Comparison of ENCODE assay signal across 13 mouse cellular contexts in the genomic region with DNA sequence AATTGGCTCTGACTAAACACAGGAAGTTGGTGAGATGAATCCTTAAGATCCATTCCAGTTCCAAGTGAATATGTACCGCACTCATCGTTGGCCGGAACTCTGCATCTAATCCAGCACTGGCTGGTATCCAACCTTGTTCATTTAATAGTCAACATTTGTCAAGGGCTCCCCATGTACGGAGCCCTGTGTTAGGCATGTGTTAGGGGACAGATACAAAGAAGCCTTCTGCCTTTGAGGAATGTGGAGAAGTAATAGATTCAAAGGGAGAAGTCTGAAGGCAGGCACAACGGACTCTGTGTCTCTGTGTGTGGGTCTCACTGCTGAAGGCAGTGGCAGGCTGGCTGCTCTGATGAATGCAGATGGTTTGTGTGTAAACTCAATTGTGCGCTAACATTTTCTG.
DNase-seq lines count a peak whose midpoint lies in the region; ATAC-seq and TF ChIP-seq lines count a peak whose summit lies in the region.
"Had no signal": no experiment of that assay in that cellular context is flagged by ENCODE, and none has a peak within 500 bp of the region (broad histone marks: within the 10 kb centered on the region; RNA-seq: fewer than 3 reads in every experiment).

No protein-coding gene starts in this region.

- H3K36me3 ChIP-seq in forebrain, embryonic 13.5 days (ENCODE audit: poor library complexity, severe bottlenecking), result no peaks in the 10 kb centered on the region
- H3K36me3 ChIP-seq in forebrain, embryonic 10.5 days (replicated peaks), result no peaks in the 10 kb centered on the region
- no peaks in the 10 kb centered on the region for H3K36me3 ChIP-seq in lung, embryonic 14.5 days (ENCODE audit: insufficient read depth)
- no peaks in the 10 kb centered on the region for H3K36me3 ChIP-seq in forebrain, embryonic 15.5 days

- intact Hi-C loops in left cerebral cortex, postnatal 4 days (cut with DNase I), result no loop called here

- no peaks in the 10 kb centered on the region for H3K9me3 ChIP-seq in forebrain, embryonic 13.5 days (replicated peaks)
- H3K9me3 ChIP-seq in forebrain, embryonic 10.5 days, result peaks cover 5% of the 10 kb centered on the region; the same call in 1 of the 2 replicates
- no peaks in the 10 kb centered on the region for H3K9me3 ChIP-seq in lung, embryonic 14.5 days (ENCODE audit: low read depth, low read length)
- H3K9me3 ChIP-seq in forebrain, embryonic 15.5 days, result no peaks in the 10 kb centered on the region

- no peak for DNase-seq in forebrain, embryonic 10.5 days (ENCODE audit: extremely low spot score, low spot score)
- DNase-seq in lung, embryonic 14.5 days, result peak; percentile 81
- no peak for DNase-seq in lung, postnatal 4 days
- DNase-seq in left cerebral cortex, postnatal 4 days, result peak; percentile 37
- DNase-seq in adrenal gland, postnatal 4 days (ENCODE audit: low spot score in 2 of 2), result no peak
- DNase-seq: gastrocnemius, postnatal 25 days; thymus, postnatal 36 days had no signal

- WGBS in forebrain, embryonic 13.5 days, result 19% methylated on average over 6 of the region's 6 CpGs
- WGBS in forebrain, embryonic 10.5 days, result 82% methylated on average over 6 of the region's 6 CpGs
- 37% methylated on average over 6 of the region's 6 CpGs for WGBS in lung, embryonic 14.5 days
- WGBS in forebrain, embryonic 15.5 days, result 16% methylated on average over 6 of the region's 6 CpGs

- peak overlapping the region; percentile 6; the same call in 1 of the 2 replicates for H3K4me2 ChIP-seq in forebrain, embryonic 13.5 days
- H3K4me2 ChIP-seq in lung, embryonic 14.5 days, result no peak overlapping the region
- no peak overlapping the region for H3K4me2 ChIP-seq in forebrain, embryonic 15.5 days (replicated peaks)

- no peak overlapping the region for H3K9ac ChIP-seq in forebrain, embryonic 13.5 days
- no peak overlapping the region for H3K9ac ChIP-seq in lung, embryonic 14.5 days
- no peak overlapping the region for H3K9ac ChIP-seq in forebrain, embryonic 15.5 days (replicated peaks)

- H3K27me3 ChIP-seq in forebrain, embryonic 13.5 days, result peaks cover 28% of the 10 kb centered on the region
- H3K27me3 ChIP-seq in forebrain, embryonic 10.5 days (ENCODE audit: poor library complexity, severe bottlenecking), result peaks cover 54% of the 10 kb centered on the region
- no peaks in the 10 kb centered on the region for H3K27me3 ChIP-seq in lung, embryonic 14.5 days (ENCODE audit: insufficient read depth, low read length)
- H3K27me3 ChIP-seq in forebrain, embryonic 15.5 days, result no peaks in the 10 kb centered on the region

- H3K27ac ChIP-seq in forebrain, embryonic 13.5 days, result peak overlapping the region; percentile 86
- H3K27ac ChIP-seq in forebrain, embryonic 10.5 days, result no peak overlapping the region
- 0 out of 2 replicates have a peak overlapping the region, but pooled peaks have one; percentile 10 for H3K27ac ChIP-seq in lung, embryonic 14.5 days (ENCODE audit: low read depth)
- peak overlapping the region; percentile 86 for H3K27ac ChIP-seq in forebrain, embryonic 15.5 days (replicated peaks)
- H3K27ac ChIP-seq: macrophage had no signal

- H3K4me1 ChIP-seq in forebrain, embryonic 13.5 days, result peaks cover 61% of the 10 kb centered on the region
- peaks cover 32% of the 10 kb centered on the region for H3K4me1 ChIP-seq in forebrain, embryonic 10.5 days
- H3K4me1 ChIP-seq in lung, embryonic 14.5 days (ENCODE audit: insufficient read depth), result peaks cover 13% of the 10 kb centered on the region
- H3K4me1 ChIP-seq in forebrain, embryonic 15.5 days, result peaks cover 56% of the 10 kb centered on the region

- no peak overlapping the region for H3K4me3 ChIP-seq in forebrain, embryonic 13.5 days
- no peak overlapping the region for H3K4me3 ChIP-seq in forebrain, embryonic 10.5 days
- H3K4me3 ChIP-seq in lung, embryonic 14.5 days (ENCODE audit: low read depth, low read length), result no peak overlapping the region
- no peak overlapping the region for H3K4me3 ChIP-seq in forebrain, embryonic 15.5 days

- TF ChIP-seq CTCF in lung, embryonic 14.5 days (IDR thresholded peaks at IDR 0.05; ENCODE audit: low read depth), result no peak

- ATAC-seq in forebrain, embryonic 13.5 days, result peak; percentile 88
- peak; percentile 73; the same call in 1 of the 2 replicates for ATAC-seq in lung, embryonic 14.5 days (ENCODE audit: insufficient read depth)
- ATAC-seq in forebrain, embryonic 15.5 days (replicated peaks), result peak; percentile 81
- no peak for ATAC-seq in monocyte, adult 5-6 weeks (replicated peaks; ENCODE audit: insufficient number of reproducible peaks, low FRiP score, low TSS enrichment, poor library complexity, severe bottlenecking)
- ATAC-seq: inflammation-experienced regulatory T-cells, adult 6 months; Patski had no signal

Comparison
In these comparisons a context has a peak if more than half of its experiments do, and no peak if none do; other contexts are left out.
1. DNase-seq: peak in lung, embryonic 14.5 days (single experiment) and left cerebral cortex, postnatal 4 days (single experiment); none in forebrain, embryonic 10.5 days (single experiment), lung, postnatal 4 days (0 of 2) and adrenal gland, postnatal 4 days (0 of 2).